Mouse (Mus musculus): Measurements from ENCODE around the gene Rnf5.

Rnf5 gene

GRCm38 (mm10) chr17:34585121-34585520 lies 18.4 kb downstream of the Rnf5 start:
- DNase-seq = peak; percentile 35

- no peak for DNase-seq
These were observed 19.7 kb downstream of the Rnf5 start for GRCm38 (mm10) chr17:34583819-34584218.

- DNase-seq = peak; percentile 43
These were observed 20.1 kb downstream of the Rnf5 start for GRCm38 (mm10) chr17:34583397-34583796.

GRCm38 (mm10) chr17:34582528-34582927 lies 21.0 kb downstream of the Rnf5 start:
- no peak for DNase-seq

DNA sequence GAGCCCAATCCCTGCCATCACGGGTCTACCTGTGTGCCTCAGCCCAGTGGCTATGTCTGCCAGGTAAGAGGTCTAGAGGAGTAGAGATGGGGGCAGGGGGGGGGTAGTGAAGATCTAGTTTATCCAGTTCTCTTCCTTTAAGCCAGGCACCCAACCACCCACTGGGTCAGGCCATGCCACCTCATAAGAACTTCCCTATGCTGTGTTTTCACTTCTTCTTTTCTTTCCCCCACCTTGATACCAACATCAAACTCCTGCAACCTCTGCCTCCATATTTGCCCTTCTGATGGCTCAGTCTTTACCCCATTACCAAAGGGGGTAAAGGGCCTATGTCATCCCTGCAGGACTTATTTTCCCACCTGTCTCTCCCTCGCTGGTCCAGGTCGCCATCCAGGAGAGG lies 25.4 kb downstream of the Rnf5 start:
- DNase-seq = no peak

GRCm38 (mm10) chr17:34576577-34576976 lies 26.9 kb downstream of the Rnf5 start:
- no peak for DNase-seq

GRCm38 (mm10) chr17:34572361-34572760 lies 31.1 kb downstream of the Rnf5 start:
- no peak for DNase-seq

DNA sequence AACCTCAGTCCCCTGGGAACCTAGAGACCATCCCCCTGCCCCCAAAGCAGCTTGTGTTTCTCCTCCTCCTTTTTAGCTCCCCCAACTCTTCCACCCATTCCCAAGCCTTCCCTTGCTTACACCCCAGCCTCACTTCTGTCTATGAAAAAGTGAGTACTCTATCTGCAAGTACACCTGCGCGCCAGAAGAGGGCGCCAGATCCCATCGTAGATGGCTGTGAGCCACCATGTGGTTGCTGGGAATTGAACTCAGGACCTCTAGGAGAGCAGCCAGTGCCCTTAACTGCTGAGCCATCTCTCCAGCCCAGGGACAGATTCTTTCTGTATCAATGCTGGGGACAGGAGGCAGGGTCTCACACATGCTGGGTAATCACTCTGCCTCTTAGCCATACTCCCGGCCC lies 31.6 kb downstream of the Rnf5 start:
- no peak for DNase-seq

- DNase-seq = no peak
These were observed 33.6 kb downstream of the Rnf5 start for GRCm38 (mm10) chr17:34569919-34570318.

DNA sequence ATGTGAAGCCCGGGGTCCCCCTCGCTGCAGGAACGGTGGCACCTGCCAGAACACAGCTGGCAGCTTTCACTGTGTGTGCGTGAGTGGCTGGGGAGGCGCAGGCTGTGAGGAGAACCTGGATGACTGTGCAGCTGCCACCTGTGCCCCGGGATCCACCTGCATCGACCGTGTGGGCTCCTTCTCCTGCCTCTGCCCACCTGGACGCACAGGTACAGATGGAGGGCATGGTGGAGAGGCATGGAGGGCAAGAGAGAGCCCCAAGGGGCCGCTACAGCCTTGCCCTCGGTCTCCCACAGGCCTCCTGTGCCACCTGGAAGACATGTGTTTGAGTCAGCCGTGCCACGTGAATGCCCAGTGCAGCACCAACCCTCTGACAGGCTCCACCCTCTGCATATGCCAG lies 35.1 kb downstream of the Rnf5 start:
- DNase-seq = no peak

GRCm38 (mm10) chr17:34567311-34567710 lies 36.2 kb downstream of the Rnf5 start:
- DNase-seq = no peak

- DNase-seq = no peak
These were observed 38.7 kb downstream of the Rnf5 start for GRCm38 (mm10) chr17:34564796-34565195.

- DNase-seq = no peak
These were observed 39.5 kb downstream of the Rnf5 start, which contains the start of gene Notch4 for GRCm38 (mm10) chr17:34564003-34564421. Notch4 (plus strand) TSS chr17:34564268.

GRCm38 (mm10) chr17:34563354-34563753 lies 40.1 kb downstream of the Rnf5 start:
- no peak for DNase-seq

- no peak for DNase-seq
These were observed 40.9 kb downstream of the Rnf5 start for GRCm38 (mm10) chr17:34562595-34562994.

GRCm38 (mm10) chr17:34561200-34561599 lies 42.3 kb downstream of the Rnf5 start:
- no peak for DNase-seq

- DNase-seq = no peak
These were observed 43.1 kb downstream of the Rnf5 start for GRCm38 (mm10) chr17:34560438-34560837.

- no peak for DNase-seq
These were observed 43.6 kb downstream of the Rnf5 start for GRCm38 (mm10) chr17:34559895-34560294.

GRCm38 (mm10) chr17:34559116-34559515 lies 44.4 kb downstream of the Rnf5 start:
- no peak for DNase-seq

GRCm38 (mm10) chr17:34557411-34557810 lies 46.1 kb downstream of the Rnf5 start:
- DNase-seq = no peak

- DNase-seq = no peak
These were observed 47.1 kb downstream of the Rnf5 start for GRCm38 (mm10) chr17:34556406-34556805.

DNA sequence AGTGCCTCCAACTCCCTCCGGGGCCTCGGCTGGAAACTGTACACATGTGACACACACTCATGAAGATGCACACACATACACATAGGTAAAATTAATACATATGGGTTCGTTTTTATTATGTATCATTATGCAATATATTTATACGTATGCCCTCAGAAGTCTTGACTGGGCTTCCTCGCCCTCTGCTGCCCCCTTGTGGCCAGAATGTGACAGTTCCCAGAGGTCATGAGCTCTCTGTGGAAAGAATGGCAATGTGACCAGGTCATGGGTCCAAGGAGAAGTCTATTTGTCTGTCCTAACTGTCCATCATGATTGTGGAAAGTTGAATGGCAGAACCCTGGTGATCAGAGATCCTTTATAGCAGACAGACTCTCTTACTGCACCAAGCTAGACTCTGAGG lies 48.0 kb downstream of the Rnf5 start:
- DNase-seq = peak; percentile 52

Data from cerebellum, adult 11-12 months (tissue).